Mouse (Mus musculus) kidney, adult 2 months (tissue): ENCODE results near the gene Pcyt1a.

ENCODE experiments used
- CTCF ChIP-seq: fragments of 200-500 bp; conservative IDR thresholded peaks from 2 replicates; pipeline ENCODE4 v1.5.1; 2011; ENCODE audit warnings: low read depth, mild to moderate bottlenecking, control low read depth, low read length, moderate library complexity, mixed read lengths; ENCODE audit not compliant: insufficient read depth, insufficient read length
- POLR2A ChIP-seq: fragments of 200-500 bp; IDR thresholded peaks from one replicate; pipeline ENCODE4 v1.6.1; 2011; ENCODE audit warnings: low read depth, low read length, control low read depth

- no peak for TF ChIP-seq CTCF
- TF ChIP-seq POLR2A = no peak
These were observed 2.4 kb downstream of the Pcyt1a start for GRCm38 (mm10) chr16:32433138-32433537.
